Mouse (Mus musculus): ENCODE data around the gene Garnl3. TPM values are rescaled to one million over a fixed set of nuclear protein-coding genes. Genes with fewer than 3 reads are reported as not detected.
"Not testable (repeated sequence)": the region's sequence is repeated elsewhere in the genome, so short reads cannot be mapped to it uniquely, and the experiment has no call there.

Gene Garnl3
- polyA plus RNA-seq, 1 experiment from 2014 or later = 9.4 TPM

GRCm38 (mm10) chr2:33024564-33024963 is 106.9 kb downstream of the Garnl3 start:
- Histone ChIP-seq H3K36me3 (no peaks in the 10 kb centered on the region), H3K4me1 (no peaks in the 10 kb centered on the region), H3K4me3 (no peak overlapping the region), H3K27me3 (ENCODE audit: low read depth, poor library complexity, severe bottlenecking) (no peaks in the 10 kb centered on the region), H3K27ac (no peak overlapping the region), H3K9me3 (replicated peaks) (no peaks in the 10 kb centered on the region)
- WGBS = 74% methylated on average over 10 of the region's 10 CpGs
- no peak for DNase-seq (ENCODE audit: low spot score)

- no peak for DNase-seq (ENCODE audit: low spot score)
- no peak overlapping the region for H3K27ac ChIP-seq
- no peaks in the 10 kb centered on the region for H3K9me3 ChIP-seq (replicated peaks)
- no peaks in the 10 kb centered on the region for H3K36me3 ChIP-seq
- H3K4me1 ChIP-seq = no peaks in the 10 kb centered on the region
- 81% methylated on average over 6 of the region's 6 CpGs for WGBS
- H3K27me3 ChIP-seq (ENCODE audit: low read depth, poor library complexity, severe bottlenecking) = no peaks in the 10 kb centered on the region
- H3K4me3 ChIP-seq = no peak overlapping the region
Observed at GRCm38 (mm10) chr2:33022846-33023245, 108.6 kb downstream of the Garnl3 start.

GRCm38 (mm10) chr2:33018026-33018425 is 113.4 kb downstream of the Garnl3 start:
- Histone ChIP-seq H3K4me3 (no peak overlapping the region), H3K4me1 (no peaks in the 10 kb centered on the region), H3K27me3 (ENCODE audit: low read depth, poor library complexity, severe bottlenecking) (no peaks in the 10 kb centered on the region), H3K36me3 (no peaks in the 10 kb centered on the region), H3K9me3 (replicated peaks) (no peaks in the 10 kb centered on the region), H3K27ac (no peak overlapping the region)
- 5% methylated on average over 6 of the region's 6 CpGs for WGBS
- peak; percentile 89 for DNase-seq (ENCODE audit: low spot score)

DNA sequence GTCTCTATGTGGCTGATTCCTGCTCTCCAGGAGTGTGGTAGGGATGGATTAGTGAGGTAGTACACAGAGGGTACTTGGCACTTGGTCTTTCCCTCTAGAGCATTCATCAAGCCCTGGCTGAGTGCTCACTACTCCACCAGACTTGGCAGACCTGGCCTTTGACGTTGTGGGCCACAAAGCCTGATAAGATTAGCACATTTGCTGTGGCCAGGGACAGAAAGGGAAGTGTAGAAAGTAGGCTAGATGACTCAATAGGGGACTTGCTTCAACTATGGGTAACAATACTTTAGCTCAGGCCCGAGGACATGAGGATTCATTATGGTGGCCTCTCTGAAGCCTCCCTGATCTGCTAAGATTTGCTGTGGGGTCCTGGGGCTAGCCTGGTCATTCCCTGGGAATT is 114.3 kb downstream of the Garnl3 start:
- H3K36me3 ChIP-seq = no peaks in the 10 kb centered on the region
- no peaks in the 10 kb centered on the region for H3K9me3 ChIP-seq (replicated peaks)
- H3K27me3 ChIP-seq (ENCODE audit: low read depth, poor library complexity, severe bottlenecking) = no peaks in the 10 kb centered on the region
- no peaks in the 10 kb centered on the region for H3K4me1 ChIP-seq
- no peak overlapping the region for H3K27ac ChIP-seq
- WGBS = 86% methylated on average over 2 of the region's 2 CpGs
- DNase-seq (ENCODE audit: low spot score) = no peak
- H3K4me3 ChIP-seq = no peak overlapping the region

- DNase-seq (ENCODE audit: low spot score) = no peak
- Histone ChIP-seq H3K27ac (no peak overlapping the region), H3K9me3 (replicated peaks) (no peaks in the 10 kb centered on the region), H3K4me3 (no peak overlapping the region), H3K36me3 (no peaks in the 10 kb centered on the region), H3K27me3 (ENCODE audit: low read depth, poor library complexity, severe bottlenecking) (no peaks in the 10 kb centered on the region), H3K4me1 (no peaks in the 10 kb centered on the region)
- 89% methylated on average over 5 of the region's 5 CpGs for WGBS
Observed at GRCm38 (mm10) chr2:33014877-33015276, 116.6 kb downstream of the Garnl3 start.

DNA sequence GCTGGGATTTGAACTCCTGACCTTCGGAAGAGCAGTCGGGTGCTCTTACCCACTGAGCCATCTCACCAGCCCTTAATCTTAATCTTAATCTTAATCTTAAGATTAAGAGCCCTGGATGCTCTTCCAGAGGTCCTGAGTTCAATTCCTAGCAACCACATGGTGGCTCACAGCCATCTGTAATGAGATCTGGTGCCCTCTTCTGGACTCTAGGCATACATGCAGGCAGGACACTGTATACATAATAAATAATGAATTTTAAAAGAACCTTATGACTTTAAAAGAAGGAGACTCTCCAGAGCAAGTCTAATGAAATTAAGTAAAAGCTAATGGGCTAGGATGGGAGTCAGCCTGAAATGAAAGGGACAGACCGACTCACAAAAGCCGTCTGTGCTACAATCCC is 122.4 kb downstream of the Garnl3 start:
- WGBS = 92% methylated on average over 4 of the region's 4 CpGs
- not testable (repeated sequence) for H3K9me3 ChIP-seq (replicated peaks); H3K4me3 ChIP-seq; H3K36me3 ChIP-seq; H3K27ac ChIP-seq; DNase-seq (ENCODE audit: low spot score); H3K4me1 ChIP-seq; H3K27me3 ChIP-seq (ENCODE audit: low read depth, poor library complexity, severe bottlenecking)

DNA sequence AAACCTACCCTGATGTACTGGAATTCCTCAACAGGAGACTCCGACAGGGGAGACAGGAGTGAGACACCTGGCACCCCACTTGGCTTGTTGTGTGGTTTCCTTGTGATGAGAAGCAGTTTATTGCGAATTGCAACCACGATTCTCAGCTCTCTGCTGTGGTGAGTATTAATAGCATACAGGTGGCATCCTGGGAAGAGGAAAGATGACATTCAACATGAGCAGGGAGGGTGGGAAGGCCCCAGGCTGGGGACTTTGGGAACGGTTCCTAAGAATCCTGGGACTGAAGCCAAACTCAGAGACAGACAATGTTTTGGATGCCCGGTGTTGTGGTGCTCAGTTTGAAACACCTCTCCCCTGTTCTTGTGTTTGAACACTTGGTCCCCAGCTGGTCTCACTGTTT is 126.4 kb downstream of the Garnl3 start:
- WGBS = 83% methylated on average over 5 of the region's 5 CpGs
- Histone ChIP-seq H3K27ac (no peak overlapping the region), H3K27me3 (ENCODE audit: low read depth, poor library complexity, severe bottlenecking) (no peaks in the 10 kb centered on the region), H3K36me3 (no peaks in the 10 kb centered on the region), H3K4me3 (no peak overlapping the region), H3K9me3 (replicated peaks) (no peaks in the 10 kb centered on the region), H3K4me1 (no peaks in the 10 kb centered on the region)
- no peak for DNase-seq (ENCODE audit: low spot score)

DNA sequence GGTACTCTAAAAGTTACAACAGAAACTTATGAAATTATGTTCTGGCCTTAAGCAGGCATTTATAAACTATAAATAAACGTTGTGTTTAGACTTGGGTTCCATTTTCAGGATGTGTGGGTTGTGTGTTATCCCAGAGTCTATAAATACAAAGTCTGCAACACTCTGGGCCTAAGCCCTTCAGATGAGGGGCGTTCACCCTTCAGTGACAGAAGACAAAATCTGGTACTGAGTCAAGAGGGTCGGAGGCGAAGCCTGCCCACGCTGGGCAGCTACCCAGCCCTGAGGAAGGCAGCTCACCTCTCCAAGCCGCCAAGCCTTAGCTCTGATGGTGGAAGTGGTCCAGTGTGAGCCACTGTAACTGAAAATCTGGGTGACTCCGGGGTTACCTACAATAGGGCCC is 129.3 kb downstream of the Garnl3 start:
- H3K4me1 ChIP-seq = no peaks in the 10 kb centered on the region
- no peak overlapping the region for H3K4me3 ChIP-seq
- no peaks in the 10 kb centered on the region for H3K9me3 ChIP-seq (replicated peaks)
- DNase-seq (ENCODE audit: low spot score) = no peak
- H3K36me3 ChIP-seq = no peaks in the 10 kb centered on the region
- H3K27me3 ChIP-seq (ENCODE audit: low read depth, poor library complexity, severe bottlenecking) = no peaks in the 10 kb centered on the region
- 84% methylated on average over 7 of the region's 7 CpGs for WGBS
- no peak overlapping the region for H3K27ac ChIP-seq

DNA sequence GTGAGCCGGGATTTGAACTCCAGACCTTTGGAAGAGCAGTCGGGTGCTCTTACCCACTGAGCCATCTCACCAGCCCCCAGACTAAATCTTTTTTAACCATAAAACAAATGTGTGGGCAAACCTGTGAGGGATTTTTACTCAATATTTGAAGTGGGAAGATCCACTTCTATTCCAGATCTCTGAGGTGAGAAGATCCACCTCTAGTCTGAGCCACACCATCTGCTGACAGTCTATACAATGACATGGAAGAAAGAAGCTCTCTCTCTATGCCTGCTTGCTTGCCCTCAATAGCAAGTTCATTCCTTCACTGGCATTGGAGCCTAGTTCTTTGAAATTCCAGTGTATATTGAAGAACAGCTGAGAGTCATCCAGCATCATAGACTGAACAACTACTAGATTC is 131.7 kb downstream of the Garnl3 start:
- WGBS = 91% methylated on average over 2 of the region's 2 CpGs
- DNase-seq (ENCODE audit: low spot score) = no peak

GRCm38 (mm10) chr2:32997792-32998191 is 133.7 kb downstream of the Garnl3 start:
- DNase-seq (ENCODE audit: low spot score) = no peak
- Histone ChIP-seq H3K4me3 (no peak overlapping the region), H3K9me3 (replicated peaks) (no peaks in the 10 kb centered on the region), H3K4me1 (peaks cover 3% of the 10 kb centered on the region; the same call in 1 of the 2 replicates), H3K27me3 (ENCODE audit: low read depth, poor library complexity, severe bottlenecking) (no peaks in the 10 kb centered on the region), H3K36me3 (no peaks in the 10 kb centered on the region), H3K27ac (no peak overlapping the region)
- 87% methylated on average over 4 of the region's 4 CpGs for WGBS

More for the DNA sequence above, 131.7 kb downstream of the Garnl3 start:
- Histone ChIP-seq H3K27ac (no peak overlapping the region), H3K4me1 (peaks cover 3% of the 10 kb centered on the region; the same call in 1 of the 2 replicates), H3K9me3 (replicated peaks) (no peaks in the 10 kb centered on the region), H3K27me3 (ENCODE audit: low read depth, poor library complexity, severe bottlenecking) (no peaks in the 10 kb centered on the region), H3K36me3 (no peaks in the 10 kb centered on the region), H3K4me3 (no peak overlapping the region)

DNA sequence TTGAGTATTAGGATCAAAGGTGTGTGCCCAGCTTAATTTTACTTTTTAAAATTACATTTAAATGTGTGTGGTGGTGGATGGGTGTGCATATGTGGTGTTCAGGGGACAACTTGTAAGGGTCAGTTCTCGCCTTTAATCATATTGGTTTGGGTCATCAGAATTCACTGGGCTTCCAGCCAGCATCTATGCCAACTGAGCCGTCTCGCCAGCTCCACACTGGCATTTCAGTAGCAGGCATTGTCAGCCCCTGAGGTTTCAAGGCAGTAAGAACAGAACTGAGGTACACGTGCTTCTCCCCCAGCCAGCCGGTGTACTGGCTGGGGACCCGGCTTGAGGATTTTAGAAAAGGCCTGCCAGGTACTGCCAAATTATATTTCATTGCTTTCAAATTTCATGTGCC is 134.4 kb downstream of the Garnl3 start:
- no peak for DNase-seq (ENCODE audit: low spot score)
- no peak overlapping the region for H3K27ac ChIP-seq
- H3K27me3 ChIP-seq (ENCODE audit: low read depth, poor library complexity, severe bottlenecking) = no peaks in the 10 kb centered on the region
- no peak overlapping the region for H3K4me3 ChIP-seq
- no peaks in the 10 kb centered on the region for H3K36me3 ChIP-seq
- 83% methylated on average over 6 of the region's 6 CpGs for WGBS
- peaks cover 3% of the 10 kb centered on the region; the same call in 1 of the 2 replicates for H3K4me1 ChIP-seq
- H3K9me3 ChIP-seq (replicated peaks) = no peaks in the 10 kb centered on the region

DNA sequence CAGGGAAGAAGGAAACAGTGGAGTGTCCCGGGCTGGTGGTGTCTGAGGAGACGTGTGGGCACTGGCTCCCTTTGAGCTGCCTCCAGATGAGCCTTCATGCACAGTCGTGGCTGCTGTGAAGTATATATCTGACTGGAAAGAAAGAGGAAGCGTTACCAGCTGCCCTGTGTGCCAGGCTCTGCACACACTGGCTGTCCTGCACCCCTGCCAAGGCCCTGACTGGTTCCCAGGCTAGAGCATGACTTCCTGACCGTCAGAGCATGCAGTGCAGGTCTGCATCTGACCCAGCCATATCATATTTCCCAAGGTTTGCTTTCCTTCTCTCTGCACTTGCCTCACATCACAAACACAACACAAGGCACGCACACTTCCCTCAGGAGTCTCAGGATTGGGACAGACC is 139.3 kb downstream of the Garnl3 start:
- no peaks in the 10 kb centered on the region for H3K27me3 ChIP-seq (ENCODE audit: low read depth, poor library complexity, severe bottlenecking)
- WGBS = 69% methylated on average over 6 of the region's 6 CpGs
- no peaks in the 10 kb centered on the region for H3K9me3 ChIP-seq (replicated peaks)
- no peak overlapping the region for H3K4me3 ChIP-seq
- H3K4me1 ChIP-seq = peaks cover 3% of the 10 kb centered on the region; the same call in 1 of the 2 replicates
- H3K27ac ChIP-seq = no peak overlapping the region
- H3K36me3 ChIP-seq = no peaks in the 10 kb centered on the region
- DNase-seq (ENCODE audit: low spot score) = no peak

- no peak overlapping the region for H3K27ac ChIP-seq
- no peaks in the 10 kb centered on the region for H3K9me3 ChIP-seq (replicated peaks)
- no peaks in the 10 kb centered on the region for H3K36me3 ChIP-seq
- DNase-seq (ENCODE audit: low spot score) = no peak
- H3K27me3 ChIP-seq (ENCODE audit: low read depth, poor library complexity, severe bottlenecking) = no peaks in the 10 kb centered on the region
- 61% methylated on average over 13 of the region's 13 CpGs for WGBS
- peaks cover 2% of the 10 kb centered on the region; the same call in 1 of the 2 replicates for H3K4me1 ChIP-seq
- no peak overlapping the region for H3K4me3 ChIP-seq
Observed at GRCm38 (mm10) chr2:32990167-32990832, 141.2 kb downstream of the Garnl3 start.

- Histone ChIP-seq H3K9me3 (replicated peaks) (no peaks in the 10 kb centered on the region), H3K27me3 (ENCODE audit: low read depth, poor library complexity, severe bottlenecking) (no peaks in the 10 kb centered on the region), H3K36me3 (no peaks in the 10 kb centered on the region), H3K27ac (no peak overlapping the region), H3K4me1 (no peaks in the 10 kb centered on the region), H3K4me3 (no peak overlapping the region)
- no peak for DNase-seq (ENCODE audit: low spot score)
- WGBS = 88% methylated on average over 3 of the region's 3 CpGs
Observed at GRCm38 (mm10) chr2:32989376-32989775, 142.1 kb downstream of the Garnl3 start.
